Mouse (Mus musculus): ENCODE results near the gene Fggy.

GRCm38 (mm10) chr4:95867103-95867502 is 309.8 kb downstream of the Fggy start:
- TF ChIP-seq CTCF (IDR thresholded peaks at IDR 0.05; ENCODE audit: borderline replicate concordance, insufficient read depth, low read depth, low read length) (no peak), POLR2A (IDR thresholded peaks at IDR 0.05; ENCODE audit: borderline replicate concordance, insufficient read depth, low read length) (no peak)
